ENCODE assay signal across 14 mouse cellular contexts in the genomic region with DNA sequence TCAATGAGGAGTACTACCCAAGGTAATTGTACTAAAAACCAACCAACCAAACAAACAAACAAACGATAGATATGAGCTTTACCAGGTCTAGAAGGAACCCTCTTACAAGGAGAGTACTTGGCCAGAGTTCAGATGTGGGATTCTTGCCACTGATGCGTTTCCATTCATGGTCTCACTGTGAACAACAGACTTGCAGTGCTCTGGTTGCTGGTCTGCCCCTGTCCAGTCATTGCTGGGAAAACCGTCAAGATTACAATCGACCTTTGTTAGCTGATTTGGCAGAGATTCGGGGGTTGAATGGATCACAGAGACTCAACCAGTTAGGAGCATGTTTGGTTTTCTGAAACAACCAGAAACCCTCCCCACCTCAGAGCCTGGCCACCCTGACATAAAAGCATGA. TPM values are rescaled to one million over a fixed set of nuclear protein-coding genes. Genes with fewer than 3 reads are reported as not detected.
DNase-seq lines count a peak whose midpoint lies in the region; ATAC-seq lines count a peak whose summit lies in the region.
"Had no signal": no experiment of that assay in that cellular context is flagged by ENCODE, and none has a peak within 500 bp of the region (broad histone marks: within the 10 kb centered on the region; RNA-seq: fewer than 3 reads in every experiment).

No protein-coding gene starts in this region.

- peak; percentile 22 to 25 for DNase-seq in cerebellum, postnatal 14 days
- no peak for DNase-seq in cerebellum, adult 9-11 months
- DNase-seq in hindbrain, embryonic 10.5 days (ENCODE audit: low spot score), result no peak
- peak; percentile 26 for DNase-seq in 3T3-L1 (ENCODE audit: low read depth, low spot score)
- no peak for DNase-seq in frontal cortex, postnatal 36 days (ENCODE audit: low spot score in 2 of 2)
- DNase-seq in frontal cortex, postnatal 25 days (ENCODE audit: low spot score in 2 of 2), result no peak
- DNase-seq: cerebellum, postnatal 36 days; gastrocnemius, postnatal 25 days; liver, embryonic 13.5 days; lung, postnatal 14 days had no signal

- H3K27me3 ChIP-seq in hindbrain, embryonic 16.5 days (replicated peaks; ENCODE audit: control insufficient read depth, insufficient read depth, low read length), result no peaks in the 10 kb centered on the region
- H3K27me3 ChIP-seq in hindbrain, embryonic 10.5 days (ENCODE audit: insufficient read depth, poor library complexity, severe bottlenecking), result no peaks in the 10 kb centered on the region
- H3K27me3 ChIP-seq in forebrain, embryonic 16.5 days (replicated peaks; ENCODE audit: control insufficient read depth, insufficient read depth, low read length), result no peaks in the 10 kb centered on the region
- H3K27me3 ChIP-seq: liver, embryonic 13.5 days had no signal

- peak; percentile 76 for ATAC-seq in hindbrain, embryonic 16.5 days
- peak; percentile 28; the same call in 1 of the 2 replicates for ATAC-seq in forebrain, embryonic 16.5 days
- ATAC-seq: activated CD4-positive, CD25-positive, alpha-beta regulatory T cell, adult 4 months had no signal

- H3K9ac ChIP-seq in hindbrain, embryonic 16.5 days (ENCODE audit: low read depth, low read length), result no peak overlapping the region
- no peak overlapping the region for H3K9ac ChIP-seq in forebrain, embryonic 16.5 days (replicated peaks; ENCODE audit: low read depth, low read length)
- H3K9ac ChIP-seq: liver, embryonic 13.5 days had no signal

- H3K4me1 ChIP-seq in hindbrain, embryonic 16.5 days (ENCODE audit: control insufficient read depth, insufficient read depth, low read depth, low read length), result no peaks in the 10 kb centered on the region
- no peaks in the 10 kb centered on the region; the same call in 1 of the 2 replicates for H3K4me1 ChIP-seq in hindbrain, embryonic 10.5 days (replicated peaks)
- H3K4me1 ChIP-seq in forebrain, embryonic 16.5 days (replicated peaks; ENCODE audit: control insufficient read depth, insufficient read depth, low read length), result no peaks in the 10 kb centered on the region; the same call in 1 of the 2 replicates
- H3K4me1 ChIP-seq: liver, embryonic 13.5 days had no signal

- no peak overlapping the region for H3K4me2 ChIP-seq in hindbrain, embryonic 16.5 days (ENCODE audit: low read length)
- no peak overlapping the region for H3K4me2 ChIP-seq in forebrain, embryonic 16.5 days (ENCODE audit: low read length)
- H3K4me2 ChIP-seq: liver, embryonic 13.5 days had no signal

- H3K27ac ChIP-seq in hindbrain, embryonic 16.5 days (ENCODE audit: low read depth, low read length), result no peak overlapping the region
- no peak overlapping the region for H3K27ac ChIP-seq in hindbrain, embryonic 10.5 days
- no peak overlapping the region for H3K27ac ChIP-seq in forebrain, embryonic 16.5 days (ENCODE audit: low read length)
- H3K27ac ChIP-seq: liver, embryonic 13.5 days had no signal

- 31% methylated on average over 5 of the region's 5 CpGs for WGBS in hindbrain, embryonic 16.5 days
- WGBS in hindbrain, embryonic 10.5 days, result 45% methylated on average over 5 of the region's 5 CpGs
- 16% methylated on average over 5 of the region's 5 CpGs for WGBS in forebrain, embryonic 16.5 days

- H3K36me3 ChIP-seq in hindbrain, embryonic 16.5 days (ENCODE audit: control insufficient read depth, insufficient read depth, low read length), result no peaks in the 10 kb centered on the region
- no peaks in the 10 kb centered on the region for H3K36me3 ChIP-seq in hindbrain, embryonic 10.5 days
- H3K36me3 ChIP-seq in forebrain, embryonic 16.5 days (ENCODE audit: control insufficient read depth, insufficient read depth), result no peaks in the 10 kb centered on the region
- H3K36me3 ChIP-seq: liver, embryonic 13.5 days had no signal

- no peaks in the 10 kb centered on the region for H3K9me3 ChIP-seq in hindbrain, embryonic 16.5 days (ENCODE audit: control insufficient read depth, low read length)
- H3K9me3 ChIP-seq in hindbrain, embryonic 10.5 days, result no peaks in the 10 kb centered on the region
- no peaks in the 10 kb centered on the region for H3K9me3 ChIP-seq in forebrain, embryonic 16.5 days (ENCODE audit: control insufficient read depth, low read length)
- H3K9me3 ChIP-seq: liver, embryonic 13.5 days had no signal

- no peak overlapping the region for H3K4me3 ChIP-seq in hindbrain, embryonic 16.5 days (ENCODE audit: low read length)
- no peak overlapping the region for H3K4me3 ChIP-seq in hindbrain, embryonic 10.5 days
- H3K4me3 ChIP-seq in forebrain, embryonic 16.5 days (replicated peaks; ENCODE audit: low read length), result no peak overlapping the region
- H3K4me3 ChIP-seq: erythroblast, embryonic 14.5 days; liver, embryonic 13.5 days had no signal

RNA-seq across cellular contexts. Expression of a gene that starts 17.5 kb away (rescaled TPM):
- polyA plus RNA-seq in hindbrain, embryonic 16.5 days (2015; fragmentation: Nextera tagmentation; extraction: Ambion mirVana), result 59.9 and 64.1 TPM in 2 replicates
- 72.0 and 89.0 TPM in 2 replicates for polyA plus RNA-seq in hindbrain, embryonic 10.5 days (2016; fragmentation: Nextera tagmentation; extraction: Ambion mirVana)
- 52.2 and 53.0 TPM in 2 replicates for polyA plus RNA-seq in forebrain, embryonic 16.5 days (2015; fragmentation: Nextera tagmentation; extraction: Ambion mirVana)
- polyA plus RNA-seq: erythroblast, embryonic 14.5 days had no signal

Comparison
In these comparisons a context has a peak if more than half of its experiments do, and no peak if none do; other contexts are left out.
1. DNase-seq: peak in cerebellum, postnatal 14 days (2 of 2) and 3T3-L1 (single experiment); none in cerebellum, adult 9-11 months (single experiment), hindbrain, embryonic 10.5 days (single experiment), frontal cortex, postnatal 36 days (0 of 2) and frontal cortex, postnatal 25 days (0 of 2).